Mouse (Mus musculus): Measurements from ENCODE around the gene Mrpl57. TPM values are rescaled to one million over a fixed set of nuclear protein-coding genes. Genes with fewer than 3 reads are reported as not detected.
"Not testable (repeated sequence)": the region's sequence is repeated elsewhere in the genome, so short reads cannot be mapped to it uniquely, and the experiment has no call there.

The Mrpl57 gene
- polyA plus RNA-seq, 1 experiment from 2014 or later: 220 TPM

DNA sequence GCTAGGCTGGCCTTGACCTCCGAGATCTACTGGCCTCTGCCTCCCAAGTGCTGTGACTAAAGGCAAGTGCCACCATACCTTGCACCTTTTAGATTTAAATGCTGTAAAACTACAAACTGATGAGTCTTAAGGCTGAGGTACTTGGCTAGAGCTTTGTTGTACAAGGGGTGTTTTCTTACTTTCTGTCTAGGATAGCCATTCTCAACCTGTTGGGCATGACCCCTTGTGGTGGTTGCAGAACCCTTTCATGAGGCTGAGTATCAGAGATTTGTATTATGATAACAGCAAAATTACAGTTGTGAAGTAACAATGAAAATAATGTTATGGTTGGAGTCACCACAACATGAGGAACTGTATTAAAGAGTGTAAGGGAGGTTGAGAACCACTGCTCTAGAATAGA lies 1.2 kb downstream of the Mrpl57 start:
- Histone ChIP-seq H3K9me3 (ENCODE audit: control insufficient read depth, low read length) (no peaks in the 10 kb centered on the region), H3K4me2 (replicated peaks; ENCODE audit: low read depth) (peak overlapping the region; percentile 79), H3K27ac (replicated peaks) (no peak overlapping the region), H3K4me3 (ENCODE audit: low read depth, low read length) (peak overlapping the region; percentile 80), H3K4me1 (replicated peaks; ENCODE audit: control insufficient read depth, insufficient read depth) (no peaks in the 10 kb centered on the region; the same call in 1 of the 2 replicates), H3K36me3 (ENCODE audit: control insufficient read depth, insufficient read depth, low read length) (no peaks in the 10 kb centered on the region), H3K9ac (ENCODE audit: low read length) (peak overlapping the region; percentile 94; the same call in 1 of the 2 replicates), H3K27me3 (ENCODE audit: control insufficient read depth, insufficient read depth, low read length) (no peaks in the 10 kb centered on the region)
- DNase-seq (ENCODE audit: low spot score) (no peak), ATAC-seq (ENCODE audit: low FRiP score, low TSS enrichment) (no peak)
- no peak for TF ChIP-seq EP300 (optimal IDR thresholded peaks at IDR 0.05)
- TF ChIP-seq CTCF (IDR thresholded peaks at IDR 0.05; ENCODE audit: low read depth): peak; percentile 45
- WGBS: 60% methylated on average over 1 of the region's 1 CpGs

DNA sequence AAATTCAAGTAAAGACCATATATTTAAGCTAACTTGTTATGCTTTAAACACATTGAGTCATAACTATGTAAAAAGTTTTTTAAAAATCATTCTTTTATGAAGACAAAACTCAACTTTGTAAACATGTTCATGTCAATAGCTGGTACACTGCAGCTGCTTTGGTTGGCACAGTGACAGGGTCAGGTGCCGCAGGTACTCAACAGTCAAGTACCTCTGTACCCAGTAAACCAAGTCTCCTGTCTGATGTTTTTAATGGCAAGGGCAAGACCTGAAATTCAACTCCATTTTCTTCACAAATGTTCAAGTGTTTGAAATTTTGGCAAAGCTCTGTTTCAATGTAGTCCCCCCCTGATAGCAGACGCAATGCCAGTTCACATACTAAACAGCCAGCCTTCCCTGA lies 7.5 kb downstream of the Mrpl57 start:
- ATAC-seq (ENCODE audit: low FRiP score, low TSS enrichment) (no peak), DNase-seq (ENCODE audit: low spot score) (no peak)
- Histone ChIP-seq H3K36me3 (ENCODE audit: control insufficient read depth, insufficient read depth, low read length) (peaks cover 15% of the 10 kb centered on the region), H3K27ac (replicated peaks) (no peak overlapping the region), H3K4me3 (ENCODE audit: low read depth, low read length) (no peak overlapping the region), H3K9me3 (ENCODE audit: control insufficient read depth, low read length) (no peaks in the 10 kb centered on the region), H3K9ac (ENCODE audit: low read length) (no peak overlapping the region), H3K27me3 (ENCODE audit: control insufficient read depth, insufficient read depth, low read length) (no peaks in the 10 kb centered on the region), H3K4me1 (replicated peaks; ENCODE audit: control insufficient read depth, insufficient read depth) (no peaks in the 10 kb centered on the region), H3K4me2 (replicated peaks; ENCODE audit: low read depth) (no peak overlapping the region)
- TF ChIP-seq EP300 (optimal IDR thresholded peaks at IDR 0.05) (no peak), CTCF (IDR thresholded peaks at IDR 0.05; ENCODE audit: low read depth) (no peak)
- WGBS: 95% methylated on average over 2 of the region's 2 CpGs

DNA sequence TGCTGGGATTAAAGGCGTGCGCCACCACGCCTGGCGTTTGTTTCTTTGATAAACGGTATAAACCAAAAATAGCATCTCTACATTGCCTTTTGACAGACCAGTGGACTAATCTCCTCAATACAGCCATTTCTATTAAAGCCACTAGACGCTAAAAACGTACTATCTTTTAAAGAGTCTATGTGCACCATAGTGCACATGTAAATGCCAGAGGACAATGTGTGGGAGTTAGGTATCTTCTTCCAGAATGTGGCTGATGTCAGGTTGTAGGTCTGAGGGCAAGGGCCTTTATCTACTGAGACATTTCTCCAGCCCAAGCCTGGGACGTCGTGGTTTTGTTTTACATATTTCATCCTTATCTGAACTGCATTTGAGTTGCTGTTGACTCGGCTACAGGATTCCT lies 9.1 kb downstream of the Mrpl57 start:
- Histone ChIP-seq H3K36me3 (ENCODE audit: control insufficient read depth, insufficient read depth, low read length) (peaks cover 15% of the 10 kb centered on the region), H3K27me3 (ENCODE audit: control insufficient read depth, insufficient read depth, low read length) (no peaks in the 10 kb centered on the region), H3K9ac (ENCODE audit: low read length) (no peak overlapping the region), H3K27ac (replicated peaks) (no peak overlapping the region), H3K9me3 (ENCODE audit: control insufficient read depth, low read length) (no peaks in the 10 kb centered on the region), H3K4me1 (replicated peaks; ENCODE audit: control insufficient read depth, insufficient read depth) (no peaks in the 10 kb centered on the region), H3K4me3 (ENCODE audit: low read depth, low read length) (no peak overlapping the region), H3K4me2 (replicated peaks; ENCODE audit: low read depth) (no peak overlapping the region)
- TF ChIP-seq CTCF (IDR thresholded peaks at IDR 0.05; ENCODE audit: low read depth) (no peak), EP300 (optimal IDR thresholded peaks at IDR 0.05) (no peak)
- WGBS: 85% methylated on average over 10 of the region's 10 CpGs
- ATAC-seq (ENCODE audit: low FRiP score, low TSS enrichment) (no peak), DNase-seq (ENCODE audit: low spot score) (no peak)

- no peaks in the 10 kb centered on the region for H3K9me3 ChIP-seq (ENCODE audit: control insufficient read depth, low read length)
- ATAC-seq (ENCODE audit: low FRiP score, low TSS enrichment) (no peak), DNase-seq (ENCODE audit: low spot score) (no peak)
- H3K4me2 ChIP-seq (replicated peaks; ENCODE audit: low read depth): no peak overlapping the region
- no peak overlapping the region for H3K4me3 ChIP-seq (ENCODE audit: low read depth, low read length)
- no peaks in the 10 kb centered on the region for H3K4me1 ChIP-seq (replicated peaks; ENCODE audit: control insufficient read depth, insufficient read depth)
- no peak overlapping the region for H3K9ac ChIP-seq (ENCODE audit: low read length)
- 0 out of 2 replicates have a peak, but pooled peaks cover 4% of the 10 kb centered on the region for H3K36me3 ChIP-seq (ENCODE audit: control insufficient read depth, insufficient read depth, low read length)
- TF ChIP-seq CTCF (IDR thresholded peaks at IDR 0.05; ENCODE audit: low read depth) (no peak), EP300 (optimal IDR thresholded peaks at IDR 0.05) (no peak)
- 90% methylated on average over 3 of the region's 3 CpGs for WGBS
- H3K27ac ChIP-seq (replicated peaks): no peak overlapping the region
- H3K27me3 ChIP-seq (ENCODE audit: control insufficient read depth, insufficient read depth, low read length): no peaks in the 10 kb centered on the region
Measured at GRCm38 (mm10) chr14:57844535-57844934, 18.5 kb downstream of the Mrpl57 start.

DNA sequence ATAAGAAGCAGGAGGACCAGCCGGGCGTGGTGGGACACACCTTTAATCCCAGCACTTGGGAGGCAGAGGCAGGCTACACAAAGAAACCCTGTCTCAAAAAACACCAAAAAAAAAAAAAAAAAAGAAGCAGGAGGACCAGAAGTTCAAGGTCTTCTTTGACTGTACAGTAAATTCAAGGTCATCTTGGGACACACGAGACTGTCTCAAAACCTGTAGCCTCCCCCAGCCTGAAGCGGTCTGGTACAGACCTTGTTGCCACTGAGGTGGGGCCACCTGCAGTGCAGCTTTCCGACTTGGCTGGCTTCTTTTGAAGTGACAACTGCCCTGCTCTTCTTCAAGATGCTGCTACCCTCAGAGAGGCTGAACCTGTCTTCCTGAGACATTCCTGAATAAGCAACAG lies 22.0 kb downstream of the Mrpl57 start:
- not testable (repeated sequence) for H3K27me3 ChIP-seq (ENCODE audit: control insufficient read depth, insufficient read depth, low read length); H3K9me3 ChIP-seq (ENCODE audit: control insufficient read depth, low read length); H3K9ac ChIP-seq (ENCODE audit: low read length); H3K27ac ChIP-seq (replicated peaks); ATAC-seq (ENCODE audit: low FRiP score, low TSS enrichment); DNase-seq (ENCODE audit: low spot score); H3K4me2 ChIP-seq (replicated peaks; ENCODE audit: low read depth); H3K36me3 ChIP-seq (ENCODE audit: control insufficient read depth, insufficient read depth, low read length); H3K4me3 ChIP-seq (ENCODE audit: low read depth, low read length); H3K4me1 ChIP-seq (replicated peaks; ENCODE audit: control insufficient read depth, insufficient read depth)
- 83% methylated on average over 5 of the region's 5 CpGs for WGBS

DNA sequence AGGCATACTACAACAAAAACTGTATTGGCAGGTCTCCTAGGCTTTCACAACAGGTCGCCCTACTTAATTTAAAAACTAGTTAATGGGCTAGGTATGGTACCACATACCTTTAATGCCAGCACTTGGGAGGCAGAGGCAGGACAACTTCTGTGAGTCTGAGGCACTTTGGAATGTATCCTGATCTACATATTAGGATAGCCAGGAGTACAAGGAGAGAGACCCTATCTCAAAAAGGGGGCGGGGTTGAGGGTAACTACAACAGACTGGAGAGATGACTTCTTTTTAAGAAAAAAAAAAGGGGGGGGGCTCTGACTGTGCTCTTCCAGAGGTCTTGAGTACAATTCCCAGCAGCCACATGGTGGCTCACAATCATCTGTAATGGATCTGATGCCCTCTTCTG lies 22.6 kb downstream of the Mrpl57 start:
- Histone ChIP-seq H3K27me3 (ENCODE audit: control insufficient read depth, insufficient read depth, low read length) (no peaks in the 10 kb centered on the region), H3K4me1 (replicated peaks; ENCODE audit: control insufficient read depth, insufficient read depth) (no peaks in the 10 kb centered on the region), H3K9me3 (ENCODE audit: control insufficient read depth, low read length) (no peaks in the 10 kb centered on the region), H3K4me3 (ENCODE audit: low read depth, low read length) (no peak overlapping the region), H3K9ac (ENCODE audit: low read length) (no peak overlapping the region), H3K27ac (replicated peaks) (no peak overlapping the region), H3K36me3 (ENCODE audit: control insufficient read depth, insufficient read depth, low read length) (peaks cover 4% of the 10 kb centered on the region; the same call in 1 of the 2 replicates), H3K4me2 (replicated peaks; ENCODE audit: low read depth) (no peak overlapping the region)
- no peak for ATAC-seq (ENCODE audit: low FRiP score, low TSS enrichment)
- WGBS: 96% methylated on average over 2 of the region's 2 CpGs
- no peak for DNase-seq (ENCODE audit: low spot score)
- no peak for TF ChIP-seq CTCF (IDR thresholded peaks at IDR 0.05; ENCODE audit: low read depth)
